9 mouse cellular contexts compared by ENCODE assay signal in genomic region chr14:25707691-25708181, GRCm38 (mm10). TPM values are rescaled to one million over a fixed set of nuclear protein-coding genes. Genes with fewer than 3 reads are reported as not detected.
DNase-seq lines count a peak whose midpoint lies in the region; ATAC-seq and TF ChIP-seq lines count a peak whose summit lies in the region.
"Had no signal": no experiment of that assay in that cellular context is flagged by ENCODE, and none has a peak within 500 bp of the region (broad histone marks: within the 10 kb centered on the region; RNA-seq: fewer than 3 reads in every experiment).

No protein-coding gene starts in this region.

- H3K36me3 ChIP-seq in heart, embryonic 12.5 days: no peaks in the 10 kb centered on the region
- H3K36me3 ChIP-seq: liver, embryonic 13.5 days had no signal

- no peak overlapping the region for H3K9ac ChIP-seq in heart, embryonic 12.5 days
- H3K9ac ChIP-seq: liver, embryonic 13.5 days had no signal

- H3K27me3 ChIP-seq in heart, embryonic 12.5 days (replicated peaks): no peaks in the 10 kb centered on the region
- H3K27me3 ChIP-seq: liver, embryonic 13.5 days had no signal

- 42% methylated on average over 5 of the region's 5 CpGs for WGBS in heart, embryonic 12.5 days

- no peaks in the 10 kb centered on the region for H3K9me3 ChIP-seq in heart, embryonic 12.5 days (replicated peaks)
- H3K9me3 ChIP-seq: liver, embryonic 13.5 days had no signal

- peaks cover 49% of the 10 kb centered on the region for H3K4me1 ChIP-seq in heart, embryonic 12.5 days (replicated peaks)

- peak; percentile 84 for TF ChIP-seq CTCF in layer of hippocampus, adult 2 months (conservative IDR thresholded peaks at IDR 0.05)

- peak overlapping the region; percentile 67 for H3K27ac ChIP-seq in heart, embryonic 12.5 days (ENCODE audit: poor library complexity, severe bottlenecking)
- H3K27ac ChIP-seq in layer of hippocampus, adult 2 months: 0 out of 2 replicates have a peak overlapping the region, but pooled peaks have one; percentile 4

- peak; percentile 66 to 89 for DNase-seq in adrenal gland, adult (ENCODE audit: inconsistent age in 2 of 2, low spot score in 1 of 2)
- no peak for DNase-seq in adrenal gland, postnatal 4 days (ENCODE audit: low spot score in 2 of 2)
- peak; percentile 72 for DNase-seq in embryo, embryonic 10 days (ENCODE audit: low spot score)
- DNase-seq in layer of hippocampus, adult 2 months (ENCODE audit: low spot score in 2 of 2): peak in 1 of 2 experiments; percentile 65
- peak; percentile 68 to 80 for DNase-seq in lung, postnatal 4 days
- DNase-seq in thymus, postnatal 10 days (ENCODE audit: low spot score in 2 of 2): peak; percentile 48 to 61
- DNase-seq: liver, embryonic 13.5 days had no signal

- H3K4me3 ChIP-seq in heart, embryonic 12.5 days: no peak overlapping the region
- no peak overlapping the region for H3K4me3 ChIP-seq in layer of hippocampus, adult 2 months
- H3K4me3 ChIP-seq: liver, embryonic 13.5 days had no signal

- H3K4me2 ChIP-seq in heart, embryonic 12.5 days: no peak overlapping the region
- H3K4me2 ChIP-seq: liver, embryonic 13.5 days had no signal

- ATAC-seq in CD4-positive, CD25-positive, alpha-beta regulatory T cell, adult 4 months: peak; percentile 54
- no peak for ATAC-seq in heart, embryonic 12.5 days (ENCODE audit: insufficient number of reproducible peaks, low FRiP score)

RNA-seq across cellular contexts. Expression of gene Ppif, which starts 13.8 kb away (rescaled TPM):
- total RNA-seq in adrenal gland, postnatal 4 days (2021): 10 to 100 TPM; 35.2 to 38.8 TPM
- 10 to 100 TPM; 22.0 to 27.0 TPM for polyA plus RNA-seq in CD4-positive, CD25-positive, alpha-beta regulatory T cell, adult 4 months (2017; shearing (Covaris generic))
- 101 and 104 TPM in 2 replicates for polyA plus RNA-seq in heart, embryonic 12.5 days (2016; fragmentation: Nextera tagmentation; extraction: Ambion mirVana)
- total RNA-seq in layer of hippocampus, adult 2 months (2021): 10 to 100 TPM; 27.4 to 34.2 TPM

Comparison
In these comparisons a context has a peak if more than half of its experiments do, and no peak if none do; other contexts are left out.
1. DNase-seq: peak in adrenal gland, adult (2 of 2), embryo, embryonic 10 days (single experiment), lung, postnatal 4 days (2 of 2) and thymus, postnatal 10 days (2 of 2); none in adrenal gland, postnatal 4 days (0 of 2).